Mouse (Mus musculus): ENCODE measurements at regions not wholly inside any gene's neighbourhood (a gene's known extent, or its start where the extent isn't known, plus 50 kb on each side); places are given as distances from the start of the nearest gene placed in this dataset.

GRCm38 (mm10) chr2:51467027-51467694 is 160.2 kb upstream of the Tas2r134 start:
- TF ChIP-seq CTCF (IDR thresholded peaks at IDR 0.05; ENCODE audit: borderline replicate concordance, control insufficient read depth, extremely low read depth, insufficient read depth, low read length, poor library complexity) (no peak), POLR2A (IDR thresholded peaks at IDR 0.05; ENCODE audit: control insufficient read depth, extremely low read depth, insufficient read depth, low read length, poor library complexity) (no peak)

All from thymus, adult 2 months (tissue).